Mouse (Mus musculus) liver, adult 2 months (tissue): Measurements from ENCODE around the gene Pnrc2.

Source experiments
- CTCF ChIP-seq: fragments of 200-500 bp; IDR thresholded peaks from 2 replicates; pipeline ENCODE4 v1.5.1; 2011; ENCODE audit warnings: low read depth, low read length, control low read depth
- POLR2A ChIP-seq: fragments of 200-500 bp; IDR thresholded peaks from 2 replicates; pipeline ENCODE4 v1.6.1; 2011; ENCODE audit warnings: low read length, control low read depth; ENCODE audit not compliant: insufficient read depth; ENCODE audit errors: extremely low read depth

DNA sequence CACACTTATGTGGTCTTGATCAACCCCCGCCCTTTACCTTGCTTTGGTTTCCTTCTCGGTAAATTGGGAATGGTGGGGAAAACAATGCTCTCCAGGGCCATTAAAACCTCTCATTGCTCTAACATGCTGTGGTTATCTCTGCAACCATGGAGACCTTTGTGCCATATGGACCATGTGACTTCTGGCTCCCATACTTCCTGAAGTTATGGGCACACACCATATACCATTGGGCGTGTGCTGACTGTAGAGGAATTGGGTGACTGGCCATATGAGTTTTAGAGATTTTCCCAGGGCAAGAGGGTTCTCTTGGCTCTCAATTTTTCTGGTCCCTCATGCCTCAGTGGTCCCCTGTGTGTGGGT is 45.6 kb upstream of the Pnrc2 start:
- TF ChIP-seq POLR2A: no peak
- TF ChIP-seq CTCF: no peak
